Mouse (Mus musculus): ENCODE data around the gene Nudcd2.

Nudcd2 gene

GRCm38 (mm10) chr11:40755109-40755627 is 21.7 kb downstream of the Nudcd2 start, which contains the start of gene Ccng1:
Gene Ccng1, minus strand, starts transcription at chr11:40755311.
- DNase-seq (ENCODE audit: low read depth, low spot score), result peak; percentile 99

DNA sequence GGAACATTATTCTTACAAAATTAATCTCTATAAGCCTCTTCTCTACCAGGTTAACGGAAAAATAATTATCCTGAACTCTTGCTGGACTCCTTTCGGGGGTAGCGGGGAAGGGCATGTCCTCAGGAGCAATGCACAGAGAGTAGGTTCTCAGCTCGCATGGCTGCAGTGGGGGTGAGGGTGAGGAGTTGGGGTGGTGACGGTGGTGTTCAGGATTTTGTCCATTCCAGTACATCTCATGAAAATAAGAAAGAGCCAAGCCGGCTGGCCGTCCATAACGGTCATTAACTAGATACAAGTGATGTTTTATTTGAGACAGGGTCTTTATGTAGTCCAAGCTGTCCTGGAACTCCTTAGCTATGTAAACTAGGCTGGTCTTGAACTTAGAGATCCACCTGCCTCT is 22.5 kb downstream of the Nudcd2 start:
- DNase-seq (ENCODE audit: low read depth, low spot score), result no peak

DNA sequence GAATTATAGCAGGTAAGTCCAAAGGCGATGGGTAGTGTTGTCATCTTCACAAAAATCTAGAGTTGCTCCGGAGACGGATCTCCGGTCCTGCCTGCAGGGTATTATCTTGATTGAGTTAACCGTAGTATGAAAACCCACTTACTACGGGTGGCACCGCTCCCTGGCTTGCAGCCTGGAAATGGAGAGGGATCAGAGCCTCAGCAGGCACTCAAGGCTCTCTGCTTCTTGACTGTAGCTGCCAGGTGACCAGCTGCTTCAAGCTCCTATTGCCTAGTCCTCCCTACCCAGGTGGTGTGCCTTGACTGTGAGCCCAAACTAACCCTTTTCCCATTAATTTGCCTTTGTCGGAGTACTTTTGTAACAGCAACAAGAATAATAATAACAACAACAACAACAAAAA is 26.4 kb downstream of the Nudcd2 start:
- DNase-seq (ENCODE audit: low read depth, low spot score), result no peak

GRCm38 (mm10) chr11:40763395-40763794 is 29.9 kb downstream of the Nudcd2 start:
- peak; percentile 71 for DNase-seq (ENCODE audit: low read depth, low spot score)

DNA sequence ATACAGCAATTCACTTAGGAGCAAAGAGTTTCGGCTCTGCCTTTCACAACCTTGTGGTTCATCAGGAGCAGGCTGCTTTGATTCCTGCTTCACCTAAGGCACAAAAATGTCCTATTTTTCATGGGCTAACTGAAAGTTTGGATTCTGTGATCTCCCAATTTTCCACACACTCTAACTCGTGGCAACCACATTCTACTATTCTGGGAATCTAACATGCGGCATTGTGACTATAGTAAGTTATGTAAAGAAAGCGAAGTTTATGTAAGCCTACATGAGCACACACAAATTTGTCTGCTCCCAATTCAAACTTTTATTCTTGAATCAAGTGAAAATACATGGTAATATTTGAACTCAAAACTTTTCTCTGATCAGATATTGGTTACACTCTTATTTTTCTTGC is 31.2 kb downstream of the Nudcd2 start:
- no peak for DNase-seq (ENCODE audit: low read depth, low spot score)

- peak; percentile 53 for DNase-seq (ENCODE audit: low read depth, low spot score)
Observed at GRCm38 (mm10) chr11:40775315-40776269, 42.1 kb downstream of the Nudcd2 start.

DNA sequence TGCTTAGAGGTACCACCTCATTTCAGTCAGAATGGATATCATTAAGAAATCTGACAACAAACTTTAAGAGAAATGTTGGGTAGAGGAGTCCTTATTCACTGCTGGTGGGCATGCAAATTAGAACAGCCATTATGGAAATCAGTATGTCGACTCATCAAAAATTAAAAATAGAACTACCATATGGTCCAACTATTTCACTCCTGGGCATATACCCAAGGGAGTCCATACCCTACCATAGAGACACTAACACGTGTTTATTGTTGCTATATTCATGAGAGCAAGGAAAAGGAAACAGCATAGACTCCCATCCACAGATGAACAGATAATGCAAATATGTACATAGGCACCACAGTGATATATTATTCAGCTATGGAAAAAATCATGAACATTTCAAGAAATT is 48.4 kb downstream of the Nudcd2 start:
- no peak for DNase-seq (ENCODE audit: low read depth, low spot score)

- DNase-seq (ENCODE audit: low read depth, low spot score), result no peak
Observed at GRCm38 (mm10) chr11:40783346-40783745, 49.9 kb downstream of the Nudcd2 start.

DNA sequence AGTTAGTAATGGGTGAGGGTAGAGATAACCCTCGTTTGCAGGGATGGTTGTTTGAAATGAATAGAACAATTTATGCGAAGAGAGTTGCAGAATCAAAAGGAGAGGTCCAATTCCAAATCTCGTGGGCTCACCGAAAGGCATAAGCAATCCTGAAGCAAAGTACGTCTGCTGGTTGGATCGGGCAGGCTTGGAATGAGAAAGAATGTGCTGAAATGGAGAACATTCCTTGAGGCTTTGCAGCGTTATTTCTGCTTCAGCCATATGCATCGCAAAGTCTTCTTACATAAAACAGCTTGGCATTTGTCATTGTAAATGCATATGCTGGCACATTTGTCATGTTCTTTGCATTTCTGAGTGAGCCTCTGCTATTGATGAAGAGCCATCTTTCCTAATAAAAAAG is 50.9 kb downstream of the Nudcd2 start:
- DNase-seq (ENCODE audit: low read depth, low spot score), result no peak

GRCm38 (mm10) chr11:40786900-40787299 is 53.4 kb downstream of the Nudcd2 start:
- DNase-seq (ENCODE audit: low read depth, low spot score), result no peak

All from R1 (cell line).